Mouse (Mus musculus): Measurements from ENCODE around the gene Arfgap3. TPM values are rescaled to one million over a fixed set of nuclear protein-coding genes. Genes with fewer than 3 reads are reported as not detected.
"Not testable (repeated sequence)": the region's sequence is repeated elsewhere in the genome, so short reads cannot be mapped to it uniquely, and the experiment has no call there.

Arfgap3 gene
- polyA plus RNA-seq, 1 experiment from 2014 or later: 45.6 TPM

GRCm38 (mm10) chr15:83278579-83278978 is 71.5 kb downstream of the Arfgap3 start:
- H3K27me3 ChIP-seq (ENCODE audit: control insufficient read depth, insufficient read depth, low read depth, low read length): no peaks in the 10 kb centered on the region
- no peak for ATAC-seq
- H3K9ac ChIP-seq (ENCODE audit: low read depth, low read length): no peak overlapping the region
- no peak overlapping the region for H3K4me3 ChIP-seq (ENCODE audit: low read depth, low read length)
- no peaks in the 10 kb centered on the region for H3K36me3 ChIP-seq (ENCODE audit: control insufficient read depth, insufficient read depth, low read length)
- H3K4me2 ChIP-seq (ENCODE audit: low read length): no peak overlapping the region
- H3K4me1 ChIP-seq (ENCODE audit: control insufficient read depth, insufficient read depth, low read length): no peaks in the 10 kb centered on the region
- H3K27ac ChIP-seq (ENCODE audit: low read length): no peak overlapping the region
- no peaks in the 10 kb centered on the region for H3K9me3 ChIP-seq (replicated peaks; ENCODE audit: control insufficient read depth, low read length, poor library complexity, severe bottlenecking)
- WGBS: 84% methylated on average over 5 of the region's 5 CpGs

GRCm38 (mm10) chr15:83277451-83277850 is 72.6 kb downstream of the Arfgap3 start:
- Histone ChIP-seq H3K4me2 (ENCODE audit: low read length) (no peak overlapping the region), H3K4me3 (ENCODE audit: low read depth, low read length) (no peak overlapping the region), H3K9me3 (replicated peaks; ENCODE audit: control insufficient read depth, low read length, poor library complexity, severe bottlenecking) (no peaks in the 10 kb centered on the region), H3K4me1 (ENCODE audit: control insufficient read depth, insufficient read depth, low read length) (no peaks in the 10 kb centered on the region), H3K9ac (ENCODE audit: low read depth, low read length) (no peak overlapping the region), H3K27me3 (ENCODE audit: control insufficient read depth, insufficient read depth, low read depth, low read length) (no peaks in the 10 kb centered on the region), H3K27ac (ENCODE audit: low read length) (no peak overlapping the region), H3K36me3 (ENCODE audit: control insufficient read depth, insufficient read depth, low read length) (no peaks in the 10 kb centered on the region)
- ATAC-seq: no peak
- 75% methylated on average over 4 of the region's 4 CpGs for WGBS

- H3K4me3 ChIP-seq (ENCODE audit: low read depth, low read length); H3K27me3 ChIP-seq (ENCODE audit: control insufficient read depth, insufficient read depth, low read depth, low read length); H3K4me2 ChIP-seq (ENCODE audit: low read length); H3K27ac ChIP-seq (ENCODE audit: low read length); H3K9me3 ChIP-seq (replicated peaks; ENCODE audit: control insufficient read depth, low read length, poor library complexity, severe bottlenecking); ATAC-seq; H3K36me3 ChIP-seq (ENCODE audit: control insufficient read depth, insufficient read depth, low read length); H3K4me1 ChIP-seq (ENCODE audit: control insufficient read depth, insufficient read depth, low read length); H3K9ac ChIP-seq (ENCODE audit: low read depth, low read length): not testable (repeated sequence)
Observed at GRCm38 (mm10) chr15:83274237-83274636, 75.8 kb downstream of the Arfgap3 start.

GRCm38 (mm10) chr15:83273017-83273416 is 77.0 kb downstream of the Arfgap3 start:
- no peak for ATAC-seq
- no peak overlapping the region for H3K4me3 ChIP-seq (ENCODE audit: low read depth, low read length)
- WGBS: 93% methylated on average over 2 of the region's 2 CpGs

GRCm38 (mm10) chr15:83271221-83271620 is 78.8 kb downstream of the Arfgap3 start:
- H3K27me3 ChIP-seq (ENCODE audit: control insufficient read depth, insufficient read depth, low read depth, low read length); H3K9ac ChIP-seq (ENCODE audit: low read depth, low read length); H3K9me3 ChIP-seq (replicated peaks; ENCODE audit: control insufficient read depth, low read length, poor library complexity, severe bottlenecking); H3K4me2 ChIP-seq (ENCODE audit: low read length); H3K4me3 ChIP-seq (ENCODE audit: low read depth, low read length); H3K27ac ChIP-seq (ENCODE audit: low read length); H3K36me3 ChIP-seq (ENCODE audit: control insufficient read depth, insufficient read depth, low read length); ATAC-seq; H3K4me1 ChIP-seq (ENCODE audit: control insufficient read depth, insufficient read depth, low read length): not testable (repeated sequence)
- WGBS: 29% methylated on average over 9 of the region's 9 CpGs

More at GRCm38 (mm10) chr15:83273017-83273416, 77.0 kb downstream of the Arfgap3 start:
- H3K9ac ChIP-seq (ENCODE audit: low read depth, low read length): no peak overlapping the region
- H3K27me3 ChIP-seq (ENCODE audit: control insufficient read depth, insufficient read depth, low read depth, low read length): no peaks in the 10 kb centered on the region
- H3K4me2 ChIP-seq (ENCODE audit: low read length): no peak overlapping the region
- H3K36me3 ChIP-seq (ENCODE audit: control insufficient read depth, insufficient read depth, low read length): no peaks in the 10 kb centered on the region
- H3K4me1 ChIP-seq (ENCODE audit: control insufficient read depth, insufficient read depth, low read length): no peaks in the 10 kb centered on the region
- H3K9me3 ChIP-seq (replicated peaks; ENCODE audit: control insufficient read depth, low read length, poor library complexity, severe bottlenecking): no peaks in the 10 kb centered on the region
- H3K27ac ChIP-seq (ENCODE audit: low read length): no peak overlapping the region

GRCm38 (mm10) chr15:83269985-83270384 is 80.1 kb downstream of the Arfgap3 start:
- H3K36me3 ChIP-seq (ENCODE audit: control insufficient read depth, insufficient read depth, low read length); H3K4me3 ChIP-seq (ENCODE audit: low read depth, low read length); ATAC-seq; H3K27me3 ChIP-seq (ENCODE audit: control insufficient read depth, insufficient read depth, low read depth, low read length); H3K9me3 ChIP-seq (replicated peaks; ENCODE audit: control insufficient read depth, low read length, poor library complexity, severe bottlenecking); H3K4me1 ChIP-seq (ENCODE audit: control insufficient read depth, insufficient read depth, low read length); H3K9ac ChIP-seq (ENCODE audit: low read depth, low read length); H3K4me2 ChIP-seq (ENCODE audit: low read length); H3K27ac ChIP-seq (ENCODE audit: low read length): not testable (repeated sequence)
- WGBS: 94% methylated on average over 6 of the region's 6 CpGs

- not testable (repeated sequence) for H3K9ac ChIP-seq (ENCODE audit: low read depth, low read length); H3K27me3 ChIP-seq (ENCODE audit: control insufficient read depth, insufficient read depth, low read depth, low read length); H3K4me2 ChIP-seq (ENCODE audit: low read length); H3K27ac ChIP-seq (ENCODE audit: low read length); H3K36me3 ChIP-seq (ENCODE audit: control insufficient read depth, insufficient read depth, low read length); ATAC-seq; H3K4me3 ChIP-seq (ENCODE audit: low read depth, low read length); H3K4me1 ChIP-seq (ENCODE audit: control insufficient read depth, insufficient read depth, low read length); H3K9me3 ChIP-seq (replicated peaks; ENCODE audit: control insufficient read depth, low read length, poor library complexity, severe bottlenecking)
- 71% methylated on average over 6 of the region's 7 CpGs for WGBS
Observed at GRCm38 (mm10) chr15:83268428-83268827, 81.6 kb downstream of the Arfgap3 start.

GRCm38 (mm10) chr15:83265269-83265668 is 84.8 kb downstream of the Arfgap3 start:
- Histone ChIP-seq H3K9ac (ENCODE audit: low read depth, low read length) (no peak overlapping the region), H3K4me1 (ENCODE audit: control insufficient read depth, insufficient read depth, low read length) (no peaks in the 10 kb centered on the region), H3K27ac (ENCODE audit: low read length) (no peak overlapping the region), H3K36me3 (ENCODE audit: control insufficient read depth, insufficient read depth, low read length) (no peaks in the 10 kb centered on the region), H3K9me3 (replicated peaks; ENCODE audit: control insufficient read depth, low read length, poor library complexity, severe bottlenecking) (no peaks in the 10 kb centered on the region), H3K4me3 (ENCODE audit: low read depth, low read length) (no peak overlapping the region), H3K27me3 (ENCODE audit: control insufficient read depth, insufficient read depth, low read depth, low read length) (no peaks in the 10 kb centered on the region), H3K4me2 (ENCODE audit: low read length) (no peak overlapping the region)
- ATAC-seq: no peak
- WGBS: 9% methylated on average over 1 of the region's 1 CpGs

GRCm38 (mm10) chr15:83263405-83263804 is 86.6 kb downstream of the Arfgap3 start:
- H3K4me3 ChIP-seq (ENCODE audit: low read depth, low read length): no peak overlapping the region
- no peaks in the 10 kb centered on the region for H3K36me3 ChIP-seq (ENCODE audit: control insufficient read depth, insufficient read depth, low read length)
- no peak overlapping the region for H3K9ac ChIP-seq (ENCODE audit: low read depth, low read length)
- no peak overlapping the region for H3K27ac ChIP-seq (ENCODE audit: low read length)
- no peaks in the 10 kb centered on the region for H3K9me3 ChIP-seq (replicated peaks; ENCODE audit: control insufficient read depth, low read length, poor library complexity, severe bottlenecking)
- H3K4me2 ChIP-seq (ENCODE audit: low read length): no peak overlapping the region
- no peaks in the 10 kb centered on the region for H3K4me1 ChIP-seq (ENCODE audit: control insufficient read depth, insufficient read depth, low read length)
- H3K27me3 ChIP-seq (ENCODE audit: control insufficient read depth, insufficient read depth, low read depth, low read length): no peaks in the 10 kb centered on the region
- 76% methylated on average over 5 of the region's 5 CpGs for WGBS
- no peak for ATAC-seq

GRCm38 (mm10) chr15:83257906-83258305 is 92.1 kb downstream of the Arfgap3 start:
- 66% methylated on average over 13 of the region's 13 CpGs for WGBS
- Histone ChIP-seq H3K27me3 (ENCODE audit: control insufficient read depth, insufficient read depth, low read depth, low read length) (peaks cover 2% of the 10 kb centered on the region), H3K27ac (ENCODE audit: low read length) (no peak overlapping the region), H3K4me1 (ENCODE audit: control insufficient read depth, insufficient read depth, low read length) (no peaks in the 10 kb centered on the region), H3K36me3 (ENCODE audit: control insufficient read depth, insufficient read depth, low read length) (no peaks in the 10 kb centered on the region), H3K4me3 (ENCODE audit: low read depth, low read length) (no peak overlapping the region), H3K4me2 (ENCODE audit: low read length) (no peak overlapping the region; the same call in 1 of the 2 replicates), H3K9ac (ENCODE audit: low read depth, low read length) (no peak overlapping the region), H3K9me3 (replicated peaks; ENCODE audit: control insufficient read depth, low read length, poor library complexity, severe bottlenecking) (no peaks in the 10 kb centered on the region)
- no peak for ATAC-seq
